Mouse (Mus musculus): Measurements from ENCODE around the gene Olfr874. TPM values are rescaled to one million over a fixed set of nuclear protein-coding genes. Genes with fewer than 3 reads are reported as not detected.

Gene Olfr874
- total RNA-seq (2023), result not detected

GRCm38 (mm10) chr9:37744806-37745205, at the start of gene Olfr874:
Olfr874 (plus strand) TSS chr9:37745106.

GRCm38 (mm10) chr9:37716150-37716549, 28.8 kb upstream of the Olfr874 start, which contains the start of gene Olfr160:
Olfr160 (minus strand) TSS chr9:37716250.

GRCm38 (mm10) chr9:37771759-37772158, 26.9 kb downstream of the Olfr874 start, which contains the start of gene Olfr875:
Olfr875 (plus strand) TSS chr9:37771857.

Other genes starting within 250 kb of the Olfr874 start
- 1.8 TPM for gene Esam, start 217.0 kb upstream of the Olfr874 start, total RNA-seq (2023)
- gene Vsig2, start 205.9 kb upstream of the Olfr874 start, total RNA-seq (2023), result not detected
- gene Nrgn, start 192.2 kb upstream of the Olfr874 start, total RNA-seq (2023), result 5.4 TPM
- 7.2 TPM for gene Siae, start 189.4 kb upstream of the Olfr874 start, total RNA-seq (2023)
- 1.2 TPM for gene Spa17, start 131.4 kb upstream of the Olfr874 start, total RNA-seq (2023)
- 78.4 TPM for gene Tbrg1, start 87.8 kb upstream of the Olfr874 start, total RNA-seq (2023)
- not detected for gene Panx3, start 75.9 kb upstream of the Olfr874 start, total RNA-seq (2023)
- gene Olfr160, start 28.9 kb upstream of the Olfr874 start, total RNA-seq (2023), result not detected
- not detected for gene Olfr875, start 26.8 kb downstream of the Olfr874 start, total RNA-seq (2023)
- not detected for gene Olfr876, start 57.9 kb downstream of the Olfr874 start, total RNA-seq (2023)
- not detected for gene Olfr877, start 109.2 kb downstream of the Olfr874 start, total RNA-seq (2023)
- not detected for gene Olfr145, start 151.6 kb downstream of the Olfr874 start, total RNA-seq (2023)
- gene Olfr878, start 172.7 kb downstream of the Olfr874 start, total RNA-seq (2023), result not detected
- gene Olfr881, start 246.7 kb downstream of the Olfr874 start, total RNA-seq (2023), result not detected

Measured in CD4-positive naive resting alpha-beta T cell, adult 57 days (primary cell).